Mouse (Mus musculus) adrenal gland, postnatal 10 days (tissue): ENCODE results near the gene Vps35l. TPM values are rescaled to one million over a fixed set of nuclear protein-coding genes. Genes with fewer than 3 reads are reported as not detected.
A peak's percentile ranks its signal among the peaks of the same experiment; 100 is the strongest.

ENCODE experiments used
- DNase-seq: peaks from one replicate; pipeline ENCODE4 v3.0.0; 2021; ENCODE audit warnings: mixed read lengths
- total RNA-seq, 2 experiments: library from RNA; stranded (reverse); gene quantifications; 2 replicates each; pipeline ENCODE4 v1.2.3; 2021

Vps35l gene
- total RNA-seq, 2 experiments from 2014 or later, result 54.0 to 61.7 TPM

GRCm38 (mm10) chr7:118821356-118821755 lies 81.3 kb downstream of the Vps35l start:
- DNase-seq, result no peak

- DNase-seq, result no peak
Observed at GRCm38 (mm10) chr7:118821887-118822556, 82.0 kb downstream of the Vps35l start.

- DNase-seq, result no peak
Observed at GRCm38 (mm10) chr7:118824451-118824850, 84.4 kb downstream of the Vps35l start.

GRCm38 (mm10) chr7:118827975-118828416 lies 88.0 kb downstream of the Vps35l start:
- DNase-seq, result peak; percentile 37

GRCm38 (mm10) chr7:118837901-118838300 lies 97.9 kb downstream of the Vps35l start:
- no peak for DNase-seq

GRCm38 (mm10) chr7:118841030-118841745 lies 101.2 kb downstream of the Vps35l start:
- DNase-seq, result no peak

GRCm38 (mm10) chr7:118841796-118842195 lies 101.8 kb downstream of the Vps35l start:
- DNase-seq, result peak; percentile 41

- no peak for DNase-seq
Observed at GRCm38 (mm10) chr7:118842938-118843337, 102.9 kb downstream of the Vps35l start.

- no peak for DNase-seq
Observed at GRCm38 (mm10) chr7:118845141-118845540, 105.1 kb downstream of the Vps35l start.

- peak; percentile 27 for DNase-seq
Observed at GRCm38 (mm10) chr7:118846329-118846728, 106.3 kb downstream of the Vps35l start.

GRCm38 (mm10) chr7:118848796-118849195 lies 108.8 kb downstream of the Vps35l start:
- DNase-seq, result peak; percentile 54

GRCm38 (mm10) chr7:118849543-118850250 lies 109.7 kb downstream of the Vps35l start:
- DNase-seq, result no peak

GRCm38 (mm10) chr7:118850676-118851290 lies 110.8 kb downstream of the Vps35l start:
- peak; percentile 79 for DNase-seq

- DNase-seq, result no peak
Observed at GRCm38 (mm10) chr7:118851571-118851970, 111.5 kb downstream of the Vps35l start.

GRCm38 (mm10) chr7:118852611-118853010 lies 112.6 kb downstream of the Vps35l start:
- no peak for DNase-seq

GRCm38 (mm10) chr7:118854606-118855005 lies 114.6 kb downstream of the Vps35l start:
- DNase-seq, result no peak

- peak; percentile 96 for DNase-seq
Observed at GRCm38 (mm10) chr7:118855171-118855876, 115.3 kb downstream of the Vps35l start, which contains the start of gene Iqck. Gene Iqck, plus strand, starts transcription at chr7:118855752.

GRCm38 (mm10) chr7:118855877-118856304 lies 115.9 kb downstream of the Vps35l start, which contains the start of gene Knop1:
Gene Knop1, minus strand, starts transcription at chr7:118856254.
- no peak for DNase-seq

GRCm38 (mm10) chr7:118858640-118859039 lies 118.6 kb downstream of the Vps35l start:
- no peak for DNase-seq

GRCm38 (mm10) chr7:118865362-118865761 lies 125.3 kb downstream of the Vps35l start:
- no peak for DNase-seq

- DNase-seq, result no peak
Observed at GRCm38 (mm10) chr7:118879466-118880029, 139.5 kb downstream of the Vps35l start.
